Mouse (Mus musculus): ENCODE measurements around the gene Samd4b.

- TF ChIP-seq ELF1 (IDR thresholded peaks at IDR 0.05; ENCODE audit: low read depth, low read length) (no peak), CTCF (IDR thresholded peaks at IDR 0.05 in 2 of 3, conservative IDR thresholded peaks at IDR 0.05 in 1 of 3; ENCODE audit: control insufficient read depth in 1 of 3, insufficient read depth in 1 of 3, low read depth in 2 of 3, low read length in 3 of 3, poor library complexity in 1 of 3, severe bottlenecking in 1 of 3) (no peak), USF1 (IDR thresholded peaks at IDR 0.05; ENCODE audit: low read depth, low read length) (no peak), POLR2A (IDR thresholded peaks at IDR 0.05; ENCODE audit: control insufficient read depth in 1 of 2, insufficient read depth in 1 of 2, low read depth in 1 of 2, low read length in 2 of 2, poor library complexity in 1 of 2) (no peak), MAFK (IDR thresholded peaks at IDR 0.05; ENCODE audit: borderline replicate concordance, low read depth, low read length) (no peak)
Observed at GRCm38 (mm10) chr7:28447865-28448820, 149.8 kb downstream of the Samd4b start.

Data from MEL (cell line).